Mouse (Mus musculus): ENCODE measurements around the gene Srp68.
A peak's percentile ranks its signal among the peaks of the same experiment; 100 is the strongest.

DNA sequence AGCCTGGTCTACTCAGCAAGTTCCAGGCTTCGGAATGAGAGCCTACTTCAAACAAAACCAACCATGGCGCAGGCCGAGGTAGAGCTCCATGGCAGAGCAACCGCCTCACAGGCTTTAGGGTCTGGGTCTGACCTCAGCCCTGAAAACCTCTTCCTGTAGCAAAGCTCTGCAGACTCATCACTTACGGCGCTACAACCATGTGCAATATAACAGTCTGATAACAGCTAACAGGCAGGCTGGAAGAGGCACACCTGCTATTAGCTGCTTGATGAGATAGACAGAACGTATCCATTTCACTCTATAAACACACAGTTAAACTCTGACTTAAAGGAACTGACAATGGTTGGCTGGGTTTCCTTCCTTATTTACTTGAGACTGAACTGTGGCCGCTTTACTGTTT, 14.6 kb downstream of the Srp68 start:
- TF ChIP-seq CTCF (IDR thresholded peaks at IDR 0.05; ENCODE audit: control insufficient read depth, insufficient read depth, insufficient read length), result no peak
- TF ChIP-seq MAX (IDR thresholded peaks at IDR 0.05), result peak; percentile 10

All from C2C12 (cell line).